Mouse (Mus musculus): Measurements from ENCODE around the gene Kcnj6. TPM values are rescaled to one million over a fixed set of nuclear protein-coding genes. Genes with fewer than 3 reads are reported as not detected.

Kcnj6 gene
- polyA plus RNA-seq, 1 experiment: not detected

DNA sequence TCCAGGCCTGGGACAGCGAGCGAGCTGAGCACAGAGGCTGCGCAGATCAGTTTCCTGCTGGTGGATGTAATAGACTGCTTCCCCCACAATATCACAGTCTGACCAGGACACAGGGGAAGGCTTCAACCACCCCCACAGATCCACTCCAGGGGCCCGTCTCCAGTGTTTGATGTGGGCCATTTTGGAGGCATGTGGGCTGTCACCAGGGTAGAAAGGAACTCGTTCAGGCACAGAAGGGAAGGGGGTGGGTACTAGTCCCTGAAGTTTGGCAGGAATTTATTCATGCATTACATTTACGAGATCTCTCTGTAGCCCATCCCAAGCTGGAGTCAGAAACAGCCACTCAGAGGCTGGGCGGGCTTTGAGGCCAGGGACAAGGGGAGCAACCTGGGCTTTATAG is 115.4 kb downstream of the Kcnj6 start:
- Histone ChIP-seq H3K36me3 (ENCODE audit: control insufficient read depth, insufficient read depth, low read length) (no peaks in the 10 kb centered on the region), H3K27me3 (ENCODE audit: control insufficient read depth, insufficient read depth, low read length) (no peaks in the 10 kb centered on the region), H3K27ac (ENCODE audit: insufficient read depth, low read depth, low read length) (no peak overlapping the region), H3K4me1 (ENCODE audit: control insufficient read depth, insufficient read depth, insufficient read length, low read length) (no peaks in the 10 kb centered on the region), H3K4me3 (ENCODE audit: low read depth, low read length) (no peak overlapping the region)
- WGBS: 67% methylated on average over 7 of the region's 7 CpGs
- TF ChIP-seq CTCF (IDR thresholded peaks at IDR 0.05; ENCODE audit: extremely low read depth, insufficient read length, insufficient replicate concordance, low read depth, low read length): no peak
- TF ChIP-seq POLR2A (IDR thresholded peaks at IDR 0.05; ENCODE audit: low read depth, low read length): no peak

DNA sequence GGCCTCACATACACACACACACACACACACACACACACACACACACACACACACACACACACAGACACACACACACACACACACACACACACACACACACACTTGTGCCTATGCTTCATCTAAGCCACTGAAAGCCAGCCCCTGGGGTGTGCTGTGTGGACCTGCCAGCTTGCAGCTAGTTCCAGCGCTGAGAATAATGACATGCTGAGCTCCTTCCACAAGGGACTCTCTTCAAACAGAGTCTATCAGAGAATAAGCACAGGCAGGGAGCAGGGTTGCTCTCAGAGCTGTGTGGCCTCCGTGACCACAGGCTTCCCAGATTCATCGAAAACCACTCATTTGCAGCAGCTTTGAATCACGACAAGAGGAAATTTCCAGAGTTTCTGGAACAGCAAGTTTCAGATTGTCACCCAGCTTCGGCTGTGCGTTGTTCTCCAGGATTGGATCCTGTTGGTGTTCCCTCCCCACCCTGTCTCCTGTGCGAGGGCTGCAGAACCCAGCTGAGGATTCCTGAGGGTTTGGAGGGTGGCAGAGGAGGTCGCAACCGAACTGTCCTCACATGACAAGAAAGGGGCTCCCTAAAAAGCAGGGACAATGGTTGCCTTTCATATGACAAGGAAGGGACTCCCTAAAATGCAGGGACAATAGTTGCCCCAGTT is 124.8 kb downstream of the Kcnj6 start:
- Histone ChIP-seq H3K36me3 (ENCODE audit: control insufficient read depth, insufficient read depth, low read length) (no peaks in the 10 kb centered on the region), H3K4me3 (ENCODE audit: low read depth, low read length) (no peak overlapping the region), H3K4me1 (ENCODE audit: control insufficient read depth, insufficient read depth, insufficient read length, low read length) (no peaks in the 10 kb centered on the region), H3K27me3 (ENCODE audit: control insufficient read depth, insufficient read depth, low read length) (no peaks in the 10 kb centered on the region), H3K27ac (ENCODE audit: insufficient read depth, low read depth, low read length) (no peak overlapping the region)
- TF ChIP-seq CTCF (IDR thresholded peaks at IDR 0.05; ENCODE audit: extremely low read depth, insufficient read length, insufficient replicate concordance, low read depth, low read length) (no peak), POLR2A (IDR thresholded peaks at IDR 0.05; ENCODE audit: low read depth, low read length) (no peak)
- 43% methylated on average over 9 of the region's 9 CpGs for WGBS

GRCm38 (mm10) chr16:94868354-94868753 is 129.1 kb downstream of the Kcnj6 start:
- Histone ChIP-seq H3K36me3 (ENCODE audit: control insufficient read depth, insufficient read depth, low read length) (no peaks in the 10 kb centered on the region), H3K27me3 (ENCODE audit: control insufficient read depth, insufficient read depth, low read length) (no peaks in the 10 kb centered on the region), H3K4me3 (ENCODE audit: low read depth, low read length) (no peak overlapping the region), H3K27ac (ENCODE audit: insufficient read depth, low read depth, low read length) (no peak overlapping the region), H3K4me1 (ENCODE audit: control insufficient read depth, insufficient read depth, insufficient read length, low read length) (no peaks in the 10 kb centered on the region)
- WGBS: 89% methylated on average over 5 of the region's 5 CpGs
- TF ChIP-seq POLR2A (IDR thresholded peaks at IDR 0.05; ENCODE audit: low read depth, low read length) (no peak), CTCF (IDR thresholded peaks at IDR 0.05; ENCODE audit: extremely low read depth, insufficient read length, insufficient replicate concordance, low read depth, low read length) (no peak)

DNA sequence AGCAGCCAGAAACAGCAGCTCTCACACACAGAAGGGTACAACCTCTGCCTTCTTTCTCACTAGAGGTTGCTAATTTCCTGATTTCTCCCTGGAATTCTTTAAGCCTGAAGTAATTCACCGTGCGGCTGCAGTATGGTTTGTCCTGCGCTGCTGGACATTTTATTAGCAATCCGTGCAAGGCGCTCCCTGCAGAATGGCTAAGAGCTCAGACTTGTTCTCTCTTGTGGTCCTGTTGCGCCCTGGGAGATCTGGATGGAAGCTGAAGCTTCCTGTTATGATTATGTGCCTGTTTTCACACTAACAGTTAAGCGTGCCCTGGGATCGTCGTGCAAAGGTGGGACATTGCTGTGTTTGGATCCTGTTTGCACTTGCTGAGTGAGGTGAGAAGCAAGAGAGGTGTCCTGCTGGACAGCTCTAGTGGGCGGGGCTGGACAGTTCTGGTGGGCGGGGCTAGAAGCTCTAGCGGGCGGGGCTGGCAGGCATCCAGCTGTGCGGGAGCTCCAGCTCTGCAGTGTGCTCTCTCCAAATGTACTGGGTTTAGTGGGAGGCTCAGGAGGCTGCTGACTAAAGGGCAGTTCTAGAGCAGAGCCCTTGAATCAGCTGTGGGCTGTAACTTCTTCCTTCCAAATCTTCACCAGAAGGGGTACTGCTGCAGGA is 131.1 kb downstream of the Kcnj6 start:
- Histone ChIP-seq H3K4me1 (ENCODE audit: control insufficient read depth, insufficient read depth, insufficient read length, low read length) (no peaks in the 10 kb centered on the region), H3K4me3 (ENCODE audit: low read depth, low read length) (no peak overlapping the region), H3K36me3 (ENCODE audit: control insufficient read depth, insufficient read depth, low read length) (no peaks in the 10 kb centered on the region), H3K27ac (ENCODE audit: insufficient read depth, low read depth, low read length) (no peak overlapping the region), H3K27me3 (ENCODE audit: control insufficient read depth, insufficient read depth, low read length) (no peaks in the 10 kb centered on the region)
- no peak for TF ChIP-seq POLR2A (IDR thresholded peaks at IDR 0.05; ENCODE audit: low read depth, low read length)
- TF ChIP-seq CTCF (IDR thresholded peaks at IDR 0.05; ENCODE audit: extremely low read depth, insufficient read length, insufficient replicate concordance, low read depth, low read length): no peak
- WGBS: 42% methylated on average over 14 of the region's 14 CpGs

DNA sequence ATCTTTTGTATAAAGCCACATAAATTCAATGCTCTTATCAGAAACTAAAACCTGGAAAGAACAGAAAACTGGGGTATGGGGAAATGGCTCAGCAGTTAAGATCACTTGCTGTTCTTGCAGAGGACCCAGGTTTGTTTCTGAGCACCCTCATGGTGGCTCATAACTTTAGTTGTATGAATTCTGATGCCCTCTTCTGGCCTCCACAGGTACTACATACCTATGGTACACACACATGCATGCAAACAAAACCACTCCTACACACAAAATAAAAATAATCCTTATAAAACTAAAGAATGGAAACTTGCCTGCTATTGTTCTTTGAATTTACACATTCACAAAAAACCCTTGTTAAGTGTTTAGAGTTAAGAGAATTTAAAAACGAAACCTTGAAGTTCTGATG is 131.7 kb downstream of the Kcnj6 start:
- no peak overlapping the region for H3K4me3 ChIP-seq (ENCODE audit: low read depth, low read length)
- no peak for TF ChIP-seq CTCF (IDR thresholded peaks at IDR 0.05; ENCODE audit: extremely low read depth, insufficient read length, insufficient replicate concordance, low read depth, low read length)
- no peak for TF ChIP-seq POLR2A (IDR thresholded peaks at IDR 0.05; ENCODE audit: low read depth, low read length)
- H3K27me3 ChIP-seq (ENCODE audit: control insufficient read depth, insufficient read depth, low read length): no peaks in the 10 kb centered on the region
- no peak overlapping the region for H3K27ac ChIP-seq (ENCODE audit: insufficient read depth, low read depth, low read length)
- WGBS: 86% methylated on average over 1 of the region's 1 CpGs
- H3K4me1 ChIP-seq (ENCODE audit: control insufficient read depth, insufficient read depth, insufficient read length, low read length): no peaks in the 10 kb centered on the region
- no peaks in the 10 kb centered on the region for H3K36me3 ChIP-seq (ENCODE audit: control insufficient read depth, insufficient read depth, low read length)

DNA sequence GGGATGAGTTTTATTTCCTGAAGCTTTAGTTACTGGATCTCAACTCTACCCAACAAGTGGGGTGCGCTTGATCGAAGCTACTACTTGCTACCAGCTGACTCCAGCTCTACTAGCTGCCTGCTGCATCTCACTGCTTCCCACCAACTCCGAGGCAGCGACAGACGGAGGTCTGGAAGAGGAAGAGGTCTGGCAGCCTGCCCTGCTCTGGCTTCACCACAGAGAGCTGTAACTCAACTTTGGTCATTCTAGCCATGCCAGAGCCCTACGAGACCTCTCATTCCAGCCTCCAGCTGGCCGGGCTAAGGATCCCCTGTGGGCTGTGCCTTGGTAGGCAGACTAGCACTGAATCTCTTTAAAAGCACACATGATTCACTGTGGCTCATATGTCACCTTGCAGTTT is 132.4 kb downstream of the Kcnj6 start:
- Histone ChIP-seq H3K27ac (ENCODE audit: insufficient read depth, low read depth, low read length) (no peak overlapping the region), H3K27me3 (ENCODE audit: control insufficient read depth, insufficient read depth, low read length) (no peaks in the 10 kb centered on the region), H3K4me1 (ENCODE audit: control insufficient read depth, insufficient read depth, insufficient read length, low read length) (no peaks in the 10 kb centered on the region), H3K36me3 (ENCODE audit: control insufficient read depth, insufficient read depth, low read length) (no peaks in the 10 kb centered on the region), H3K4me3 (ENCODE audit: low read depth, low read length) (no peak overlapping the region)
- TF ChIP-seq POLR2A (IDR thresholded peaks at IDR 0.05; ENCODE audit: low read depth, low read length) (no peak), CTCF (IDR thresholded peaks at IDR 0.05; ENCODE audit: extremely low read depth, insufficient read length, insufficient replicate concordance, low read depth, low read length) (no peak)
- WGBS: 89% methylated on average over 7 of the region's 7 CpGs

- WGBS: 86% methylated on average over 5 of the region's 5 CpGs
- H3K4me1 ChIP-seq (ENCODE audit: control insufficient read depth, insufficient read depth, insufficient read length, low read length): no peaks in the 10 kb centered on the region
- no peak for TF ChIP-seq POLR2A (IDR thresholded peaks at IDR 0.05; ENCODE audit: low read depth, low read length)
- TF ChIP-seq CTCF (IDR thresholded peaks at IDR 0.05; ENCODE audit: extremely low read depth, insufficient read length, insufficient replicate concordance, low read depth, low read length): no peak
- H3K27ac ChIP-seq (ENCODE audit: insufficient read depth, low read depth, low read length): no peak overlapping the region
- H3K36me3 ChIP-seq (ENCODE audit: control insufficient read depth, insufficient read depth, low read length): no peaks in the 10 kb centered on the region
- H3K4me3 ChIP-seq (ENCODE audit: low read depth, low read length): no peak overlapping the region
- no peaks in the 10 kb centered on the region for H3K27me3 ChIP-seq (ENCODE audit: control insufficient read depth, insufficient read depth, low read length)
These were observed 134.0 kb downstream of the Kcnj6 start for GRCm38 (mm10) chr16:94863475-94863874.

Data from small intestine, adult 2 months (tissue).